Mouse (Mus musculus) adrenal gland, adult (tissue): ENCODE results near the gene Samd4.

Source experiments
- DNase-seq, 2 experiments: peaks; one replicate each; pipeline ENCODE4 v3.0.0; 2022 to 2023; ENCODE audit warnings: low spot score in 1 of 2; ENCODE audit not compliant: inconsistent age in 2 of 2

The Samd4 gene

GRCm38 (mm10) chr14:46882431-46883067 lies at the start of gene Samd4:
Gene Samd4 (plus strand): TSS chr14:46882854.
- DNase-seq, result peak; percentile 88 to 94

- no peak for DNase-seq
Observed at GRCm38 (mm10) chr14:46839326-46839725, 43.3 kb upstream of the Samd4 start.

- DNase-seq, result no peak
Observed at GRCm38 (mm10) chr14:46845706-46846105, 36.9 kb upstream of the Samd4 start.

GRCm38 (mm10) chr14:46848063-46848590 lies 34.5 kb upstream of the Samd4 start:
- no peak for DNase-seq

GRCm38 (mm10) chr14:46848736-46849135 lies 33.9 kb upstream of the Samd4 start:
- no peak for DNase-seq

GRCm38 (mm10) chr14:46849769-46850168 lies 32.9 kb upstream of the Samd4 start:
- DNase-seq, result no peak

GRCm38 (mm10) chr14:46853677-46854076 lies 29.0 kb upstream of the Samd4 start:
- no peak for DNase-seq

GRCm38 (mm10) chr14:46862922-46863321 lies 19.7 kb upstream of the Samd4 start:
- DNase-seq, result no peak

GRCm38 (mm10) chr14:46880935-46881334 lies 1.7 kb upstream of the Samd4 start:
- DNase-seq, result peak; percentile 67 to 91

GRCm38 (mm10) chr14:46881581-46882430 lies 848 bp upstream of the Samd4 start:
- DNase-seq, result peak in 1 of 2 experiments; percentile 49

- DNase-seq, result peak; percentile 71 to 87
Observed at GRCm38 (mm10) chr14:46883068-46883870, 615 bp downstream of the Samd4 start.

GRCm38 (mm10) chr14:46883871-46884441 lies 1.3 kb downstream of the Samd4 start:
- peak; percentile 63 to 80 for DNase-seq

GRCm38 (mm10) chr14:46884701-46885428 lies 2.2 kb downstream of the Samd4 start:
- peak; percentile 74 to 89 for DNase-seq

GRCm38 (mm10) chr14:46885429-46885755 lies 2.7 kb downstream of the Samd4 start:
- no peak for DNase-seq

GRCm38 (mm10) chr14:46885891-46886301 lies 3.2 kb downstream of the Samd4 start:
- DNase-seq, result peak; percentile 38 to 67

- no peak for DNase-seq
Observed at GRCm38 (mm10) chr14:46889096-46889495, 6.4 kb downstream of the Samd4 start.

- no peak for DNase-seq
Observed at GRCm38 (mm10) chr14:46893961-46894360, 11.3 kb downstream of the Samd4 start.

GRCm38 (mm10) chr14:46897953-46898352 lies 15.3 kb downstream of the Samd4 start:
- no peak for DNase-seq

- DNase-seq, result no peak
Observed at GRCm38 (mm10) chr14:46898626-46899025, 16.0 kb downstream of the Samd4 start.

- no peak for DNase-seq
Observed at GRCm38 (mm10) chr14:46902498-46903087, 19.9 kb downstream of the Samd4 start.
